Mouse (Mus musculus): ENCODE measurements around the gene Sorcs3. TPM values are rescaled to one million over a fixed set of nuclear protein-coding genes. Genes with fewer than 3 reads are reported as not detected.

Gene Sorcs3
- total RNA-seq, 4 experiments from 2014 or later, result 0.20 TPM; not detected in 3

DNA sequence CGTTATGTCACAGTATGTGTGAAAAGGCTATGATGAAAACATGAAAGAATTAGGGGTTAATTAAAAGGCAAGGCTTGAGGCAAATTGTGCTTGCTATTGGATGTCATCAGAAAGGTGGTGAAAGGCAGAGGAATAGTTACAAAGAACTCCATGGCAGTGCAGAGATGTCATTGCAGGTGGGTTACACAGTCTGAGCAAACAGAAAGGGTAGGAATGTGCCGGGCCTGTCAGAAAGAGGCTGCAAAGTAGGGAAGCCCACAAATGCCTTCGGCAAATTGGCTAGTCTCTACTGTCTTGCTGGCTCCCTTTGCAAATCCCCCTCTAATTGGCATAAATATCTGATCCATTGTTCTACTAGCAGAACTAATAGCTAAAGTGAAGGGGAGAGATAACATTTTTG lies 521.2 kb downstream of the Sorcs3 start:
- no peak for DNase-seq

DNA sequence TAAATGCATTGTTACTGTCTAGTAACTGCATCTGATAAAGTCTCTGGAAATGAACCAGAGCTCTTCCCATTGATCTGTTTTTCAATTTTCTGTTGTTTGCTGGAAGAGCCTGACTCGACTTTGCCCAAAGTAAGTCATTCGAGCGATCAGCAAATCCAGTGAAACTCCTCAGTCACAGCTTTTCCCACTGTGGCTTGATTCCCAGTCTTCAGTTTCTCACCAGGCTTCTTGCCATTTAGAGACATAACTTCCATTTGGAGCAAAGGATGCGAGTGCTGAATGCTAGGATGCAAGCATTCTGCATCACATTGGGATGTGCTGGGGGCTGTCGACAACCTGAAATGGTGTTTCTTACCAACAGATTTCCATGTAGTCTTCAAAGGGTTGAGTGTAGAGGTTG lies 521.8 kb downstream of the Sorcs3 start:
- DNase-seq, result no peak

DNA sequence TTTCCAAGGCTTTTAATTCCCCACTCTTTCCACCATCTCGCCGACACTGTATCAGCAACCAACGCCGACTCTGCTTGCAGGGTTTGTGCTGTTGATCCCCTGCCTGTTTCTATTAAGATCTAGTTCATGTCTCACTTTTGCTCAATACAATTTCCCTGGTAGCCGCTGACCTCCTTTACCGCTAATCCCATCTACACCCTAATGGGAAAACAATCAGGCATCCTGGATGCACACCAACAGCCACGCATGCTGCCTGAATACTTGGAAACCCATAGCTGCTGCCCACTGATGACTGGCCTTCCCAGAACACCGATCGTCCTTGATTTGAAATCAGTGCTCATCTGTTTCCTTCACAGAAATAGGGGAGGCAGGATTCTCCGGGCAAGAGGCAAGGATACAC lies 525.9 kb downstream of the Sorcs3 start:
- no peak for DNase-seq

DNA sequence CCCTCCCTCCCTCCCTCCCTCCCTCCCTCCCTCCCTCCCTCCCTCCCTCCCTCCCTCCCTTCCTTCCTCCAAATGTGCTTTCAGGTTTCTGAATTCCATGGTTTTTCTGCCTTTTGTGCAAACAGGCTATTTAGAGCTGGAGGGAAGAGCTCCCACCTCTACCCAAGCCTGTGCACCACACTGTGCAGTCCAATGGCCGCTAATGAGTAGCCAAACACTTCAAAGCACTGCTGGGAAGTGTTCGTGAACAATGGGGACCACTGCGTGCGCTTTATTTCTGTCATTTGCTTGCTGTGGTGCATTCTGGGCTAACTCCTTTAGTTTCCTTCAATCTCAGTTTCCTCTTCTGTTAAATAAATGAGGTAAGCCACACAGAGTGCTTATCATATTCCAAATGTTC lies 528.5 kb downstream of the Sorcs3 start:
- DNase-seq, result no peak

GRCm38 (mm10) chr19:48737554-48737953 lies 531.7 kb downstream of the Sorcs3 start:
- no peak for DNase-seq

DNA sequence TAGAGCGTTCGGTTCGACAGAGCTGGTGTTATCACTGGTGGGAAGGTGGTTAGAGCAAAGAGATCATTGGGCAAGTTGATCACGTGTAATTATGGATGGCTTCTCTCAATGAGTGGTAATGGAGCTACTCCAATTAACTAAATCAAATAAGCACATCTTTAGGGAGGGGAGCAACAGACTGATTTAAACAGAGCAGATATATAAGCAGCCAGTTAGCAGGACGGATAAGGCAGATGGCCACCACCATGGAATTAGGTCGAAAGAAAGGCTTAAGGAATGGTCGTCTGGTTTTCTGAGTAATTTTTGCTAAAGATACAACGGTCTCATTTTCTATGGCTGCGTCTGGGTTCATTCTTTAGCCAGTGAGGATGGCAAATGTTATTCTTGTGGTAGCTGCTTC lies 549.3 kb downstream of the Sorcs3 start:
- no peak for DNase-seq

DNA sequence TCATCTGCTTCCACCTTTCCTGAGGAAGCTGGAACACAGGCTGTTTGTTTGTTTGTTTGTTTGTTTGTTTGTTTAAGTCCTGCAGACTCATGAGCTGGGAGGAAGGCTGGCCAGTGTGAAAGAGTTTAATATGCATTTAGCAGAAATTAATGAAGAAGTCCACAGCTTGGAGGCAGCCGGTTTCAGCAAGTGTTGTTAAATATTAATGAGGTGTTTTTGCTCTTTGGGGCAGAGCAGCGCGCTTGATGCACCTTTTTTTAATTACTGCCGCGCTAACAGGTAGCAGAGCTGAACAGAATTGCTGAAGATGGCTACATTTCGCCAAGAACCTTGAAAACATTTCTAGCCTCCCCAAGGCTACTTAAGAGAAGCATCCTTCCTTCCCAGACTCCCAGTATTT lies 551.0 kb downstream of the Sorcs3 start:
- DNase-seq, result no peak

DNA sequence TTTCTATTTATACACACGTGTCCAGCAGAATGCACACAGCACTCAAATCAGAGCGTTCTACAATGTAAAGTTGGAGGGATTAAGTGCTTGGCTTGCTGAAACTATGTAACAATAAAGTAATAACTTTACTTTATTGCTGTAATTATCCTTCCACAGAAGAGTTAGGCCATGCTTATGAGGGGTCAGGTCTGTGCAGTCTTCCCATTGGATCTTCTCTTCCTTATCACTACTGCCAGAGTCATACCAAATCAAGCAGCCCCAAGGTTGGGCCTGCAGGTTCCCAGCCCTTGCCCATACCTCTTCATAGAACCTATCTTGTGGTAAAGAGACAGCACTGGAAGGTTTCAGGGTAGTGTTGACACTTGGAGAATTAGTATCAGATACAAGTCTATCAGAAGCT lies 560.7 kb downstream of the Sorcs3 start:
- no peak for DNase-seq

DNA sequence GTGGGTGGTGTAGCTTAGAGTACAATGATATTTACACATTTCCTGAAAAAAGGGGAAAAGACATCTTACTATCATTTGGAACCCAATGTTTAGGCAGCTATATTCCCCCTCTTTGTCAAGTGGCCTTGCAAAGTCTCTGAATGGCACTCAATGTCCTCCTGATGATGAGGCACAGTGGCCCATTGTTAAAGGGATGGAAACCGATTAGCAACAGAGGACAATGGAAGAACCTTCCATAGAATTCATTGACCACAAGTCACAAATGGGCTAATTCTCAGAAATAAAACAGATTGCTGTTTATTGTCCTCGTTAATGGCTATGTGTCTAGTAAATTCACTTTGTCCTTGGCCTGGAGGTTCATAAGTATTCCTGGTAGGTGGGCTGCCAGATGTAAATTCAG lies 565.7 kb downstream of the Sorcs3 start:
- no peak for DNase-seq

DNA sequence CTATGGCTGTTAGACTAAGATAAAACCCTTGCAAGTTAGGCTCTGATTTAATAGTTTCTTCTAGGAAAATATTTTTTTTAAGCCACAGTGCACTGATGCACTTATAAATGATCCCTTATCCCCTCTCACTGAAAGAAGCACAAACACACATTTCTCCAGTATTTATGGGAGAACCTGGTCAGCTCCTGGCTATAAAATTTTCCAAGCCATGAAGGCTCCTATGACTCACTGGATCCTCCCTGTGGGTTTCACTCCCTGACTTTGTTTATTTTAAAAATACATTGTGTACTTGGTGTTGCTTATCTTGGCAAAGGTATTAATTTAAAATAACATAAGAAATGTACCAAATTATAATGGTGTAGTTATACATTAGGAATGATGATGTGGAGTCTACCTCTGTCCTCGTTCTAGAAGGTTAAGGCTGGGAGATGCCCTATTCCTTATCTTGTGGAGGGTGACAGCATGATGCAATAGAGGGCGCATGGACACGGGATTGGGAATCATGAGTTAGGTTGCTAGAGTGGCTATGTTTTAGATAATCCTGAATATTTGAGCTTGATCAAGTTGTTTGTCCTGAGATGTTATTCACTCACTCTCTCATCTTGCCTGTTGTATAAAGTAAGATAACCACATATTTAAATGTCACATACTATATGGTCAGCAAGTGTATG lies 573.4 kb downstream of the Sorcs3 start:
- DNase-seq, result no peak

DNA sequence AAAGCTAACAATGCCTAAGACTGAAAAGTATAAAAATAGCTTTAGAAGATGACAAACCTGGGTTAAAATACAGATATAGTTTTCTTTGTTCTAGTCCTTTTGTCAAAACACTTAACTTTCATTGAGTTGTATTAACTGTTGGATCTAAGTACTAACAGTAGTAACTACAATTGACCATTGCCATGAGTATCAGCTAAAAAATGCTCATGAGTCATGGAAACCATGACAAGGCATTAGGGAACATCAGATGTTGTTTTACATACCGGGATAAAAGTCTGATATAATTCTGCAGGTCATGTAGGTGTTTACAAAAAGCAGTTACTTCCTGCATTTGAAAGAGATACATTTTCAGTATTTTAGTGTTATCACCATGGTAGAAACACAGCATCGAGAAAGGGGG lies 575.0 kb downstream of the Sorcs3 start:
- no peak for DNase-seq

DNA sequence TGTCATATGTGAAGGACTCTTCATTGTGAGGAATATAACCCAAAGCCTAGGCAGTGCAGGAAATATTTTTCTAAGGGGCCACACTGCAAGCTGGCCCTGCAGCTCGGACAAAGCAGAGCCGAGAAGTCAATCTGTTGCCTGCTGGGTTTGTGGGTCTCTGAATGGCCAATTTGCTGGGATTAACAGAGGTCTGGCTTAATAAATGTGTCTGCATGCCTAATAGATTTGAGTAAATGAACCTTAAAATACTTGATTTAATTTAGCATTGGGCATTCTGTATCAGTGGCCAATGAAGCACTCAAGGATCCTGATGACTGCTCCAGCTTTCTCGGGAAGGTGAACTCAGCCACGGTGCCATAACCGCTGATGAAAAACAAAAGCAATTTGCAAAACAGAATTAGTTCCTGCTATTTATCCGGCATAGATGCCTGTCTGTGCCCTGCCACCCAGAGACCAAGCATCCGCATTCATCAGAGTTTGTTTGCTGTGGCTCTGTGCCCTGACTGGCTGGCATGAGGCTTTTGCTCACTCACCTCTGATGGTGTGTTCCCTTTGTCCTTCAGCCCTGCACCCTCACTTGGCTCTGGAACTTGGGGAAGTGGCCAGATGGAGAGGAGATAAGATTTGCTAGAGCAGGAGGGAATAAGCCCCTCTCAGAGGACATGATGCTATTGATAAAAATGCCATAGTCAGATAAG lies 576.3 kb downstream of the Sorcs3 start:
- no peak for DNase-seq

- DNase-seq, result no peak
Observed at GRCm38 (mm10) chr19:48787269-48787668, 581.4 kb downstream of the Sorcs3 start.

DNA sequence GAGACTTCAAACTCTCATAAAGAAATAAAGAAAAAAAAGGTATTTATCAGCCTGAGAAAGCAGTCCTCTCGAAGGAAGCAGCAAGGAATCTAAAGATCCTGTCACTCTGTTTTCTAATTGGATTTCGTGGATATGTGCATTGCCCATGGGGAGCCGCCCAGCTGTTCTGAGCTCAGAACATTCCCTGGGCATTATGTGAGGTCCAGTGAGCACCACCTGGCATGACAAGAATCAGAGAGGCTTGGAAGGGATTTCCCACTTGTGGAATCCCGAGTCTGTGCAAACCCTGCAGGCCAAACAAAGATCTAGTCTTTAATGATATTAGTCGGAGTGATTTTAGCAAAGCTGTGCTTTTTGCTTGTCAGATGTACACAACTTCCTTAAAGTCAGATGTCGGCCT lies 598.7 kb downstream of the Sorcs3 start:
- no peak for DNase-seq

DNA sequence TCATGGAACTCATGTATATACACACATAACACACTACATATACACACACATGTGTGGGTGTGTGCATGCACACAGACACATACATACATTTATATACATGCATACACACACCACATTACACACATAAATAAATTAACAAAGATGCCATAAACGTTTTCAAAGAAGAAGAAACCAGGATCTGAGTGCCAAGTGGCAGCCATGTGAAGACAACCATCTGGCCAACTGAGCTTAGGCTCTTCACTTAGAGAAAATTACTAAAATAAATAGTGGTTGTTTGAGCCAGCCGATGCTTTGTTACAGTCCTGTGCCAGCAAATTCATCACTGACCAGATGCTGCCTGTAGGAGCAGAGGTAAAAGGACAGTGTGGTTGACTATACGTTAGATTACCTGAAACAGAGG lies 605.7 kb downstream of the Sorcs3 start:
- no peak for DNase-seq

- no peak for DNase-seq
Observed at GRCm38 (mm10) chr19:48813823-48814222, 608.0 kb downstream of the Sorcs3 start.

GRCm38 (mm10) chr19:48815064-48815463 lies 609.2 kb downstream of the Sorcs3 start:
- DNase-seq, result no peak

DNA sequence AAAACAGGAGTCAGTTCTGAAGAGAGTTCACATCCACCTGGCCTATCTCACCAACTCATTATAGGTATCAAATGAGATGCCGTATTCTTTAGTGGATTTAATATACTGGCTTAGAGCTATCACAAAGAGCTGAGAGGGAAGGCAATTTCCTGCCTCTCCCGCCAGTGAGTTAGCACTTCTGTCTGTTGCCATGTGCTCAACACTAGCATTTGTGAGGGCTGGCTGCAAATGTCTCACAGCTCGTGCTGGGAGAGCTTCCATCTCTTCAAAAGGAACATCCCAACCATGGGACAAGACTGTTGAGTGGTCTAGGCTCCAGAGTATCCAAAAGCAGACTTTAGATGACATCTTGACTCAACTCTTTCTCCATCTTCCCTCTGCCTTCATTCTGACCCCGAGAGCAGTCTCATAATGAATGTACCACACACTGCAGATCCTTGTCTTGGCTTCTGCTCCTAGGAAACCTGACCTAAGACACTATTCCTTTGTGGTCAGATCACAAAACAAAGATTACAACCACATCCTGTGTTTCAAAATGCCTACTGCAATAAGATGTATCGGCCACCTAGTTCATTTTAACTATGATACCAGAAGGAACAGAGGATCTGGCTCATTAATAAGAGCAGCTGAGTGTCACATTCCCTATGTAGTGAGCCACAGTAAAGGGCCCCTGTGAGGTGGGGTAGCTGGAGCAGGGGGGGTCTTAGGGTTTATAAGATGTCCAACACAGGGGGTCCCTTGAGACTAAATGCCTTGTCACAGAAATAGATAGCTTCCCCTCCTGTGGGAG lies 614.9 kb downstream of the Sorcs3 start:
- no peak for DNase-seq

DNA sequence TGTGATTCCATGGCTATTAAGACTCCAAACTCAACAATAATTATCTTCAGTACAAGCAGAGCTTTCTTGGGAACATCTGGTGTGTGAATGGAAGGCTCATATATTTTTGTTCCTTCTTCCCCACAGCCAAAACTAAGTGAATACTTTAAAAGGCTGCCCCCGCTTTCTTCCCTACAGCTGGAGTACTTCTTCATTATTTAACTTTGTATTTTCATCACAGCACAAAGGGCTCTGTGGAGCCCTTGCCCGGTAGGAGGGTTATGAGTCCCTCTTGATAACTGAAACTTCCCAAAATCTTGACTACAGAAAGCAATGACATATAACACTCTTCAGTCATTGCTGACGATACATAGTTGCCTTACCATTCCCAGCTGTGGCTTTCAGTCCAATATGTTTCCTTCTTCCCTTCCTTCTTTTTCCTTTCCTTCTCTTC lies 615.5 kb downstream of the Sorcs3 start:
- DNase-seq, result no peak

DNA sequence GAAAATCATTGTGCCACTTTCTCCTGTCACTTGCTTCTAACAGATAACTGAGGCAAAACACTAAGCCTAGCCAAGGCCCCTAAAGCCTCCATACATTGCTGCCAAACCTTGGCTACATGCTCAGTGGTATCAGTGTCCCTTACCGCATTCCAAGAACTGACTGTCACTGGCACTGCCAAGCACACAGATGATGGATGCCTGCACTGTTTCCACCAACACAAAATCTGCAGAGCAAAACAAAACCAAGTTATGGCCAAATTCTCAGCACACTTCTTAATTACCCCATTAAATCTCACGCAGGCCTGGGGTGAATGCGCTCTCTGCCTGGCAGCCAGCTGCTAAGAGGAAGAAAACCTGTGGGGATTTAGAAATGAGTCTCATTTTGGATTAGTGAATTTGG lies 628.5 kb downstream of the Sorcs3 start:
- no peak for DNase-seq

- no peak for DNase-seq
Observed at GRCm38 (mm10) chr19:48839418-48839817, 633.6 kb downstream of the Sorcs3 start.

DNA sequence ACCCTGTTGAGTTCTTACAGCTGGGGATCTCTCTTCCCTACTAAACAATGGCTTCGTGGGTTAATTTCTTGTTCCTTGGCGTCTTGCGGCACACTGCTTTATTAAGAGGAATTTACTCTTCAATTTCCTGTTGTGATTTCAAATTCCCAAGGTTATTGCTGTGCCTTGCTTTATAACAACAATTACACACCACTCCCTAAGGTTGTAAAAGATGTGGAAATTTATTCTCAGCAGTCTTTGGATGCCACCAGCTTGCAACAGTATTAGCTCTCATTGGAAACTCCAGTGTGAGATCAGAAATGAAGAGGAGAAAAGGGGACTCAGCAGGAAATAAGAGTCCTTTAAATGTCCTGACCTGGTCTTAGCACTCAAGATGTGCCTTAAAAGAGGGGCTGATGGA lies 641.9 kb downstream of the Sorcs3 start:
- DNase-seq, result no peak

GRCm38 (mm10) chr19:48850466-48850865 lies 644.6 kb downstream of the Sorcs3 start:
- DNase-seq, result no peak
